Comparison of ENCODE assay signal across 8 mouse cellular contexts in the genomic region with DNA sequence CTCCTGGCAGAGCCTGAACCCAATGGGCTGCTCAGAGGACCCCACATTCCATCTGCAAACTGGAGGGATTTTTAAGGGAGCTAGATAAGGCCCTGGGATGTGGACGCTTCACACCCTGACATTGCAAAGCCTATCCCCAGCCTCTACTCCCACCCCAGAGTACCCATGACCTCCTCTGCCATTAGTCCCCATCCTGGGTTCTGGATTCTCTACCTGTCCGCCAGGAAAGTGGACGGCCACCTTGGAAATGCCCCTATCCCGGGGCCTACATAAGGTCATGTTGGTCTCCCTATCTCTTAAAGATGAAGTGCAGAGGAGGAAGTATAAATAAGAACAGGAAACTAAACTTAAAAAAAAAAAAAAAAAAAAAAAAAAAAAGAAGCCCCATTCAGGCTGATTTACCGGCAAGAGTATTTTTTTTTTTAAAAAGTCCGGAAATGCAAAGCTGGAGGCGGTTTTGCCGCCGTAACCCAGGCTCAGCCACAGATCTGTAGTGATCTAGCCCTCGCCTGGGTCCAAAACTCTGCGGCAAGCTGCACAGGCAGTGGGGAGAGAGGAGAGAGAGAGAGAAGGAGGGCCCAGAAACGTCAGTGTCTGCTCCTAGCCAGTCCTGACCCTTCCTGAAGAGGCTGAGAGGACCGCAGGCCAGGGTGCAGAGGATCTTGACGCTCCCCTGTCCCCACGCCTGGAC. TPM values are rescaled to one million over a fixed set of nuclear protein-coding genes. Genes with fewer than 3 reads are reported as not detected.
A peak's percentile ranks its signal among the peaks of the same experiment; 100 is the strongest.
DNase-seq lines count a peak whose midpoint lies in the region; ATAC-seq and TF ChIP-seq lines count a peak whose summit lies in the region.

No protein-coding gene starts in this region.

- H3K9ac ChIP-seq in heart, embryonic 11.5 days (ENCODE audit: low read depth, low read length), result peak overlapping the region; percentile 58
- peak overlapping the region; percentile 40 for H3K9ac ChIP-seq in hindbrain, embryonic 14.5 days
- H3K9ac ChIP-seq in lung, embryonic 16.5 days (ENCODE audit: low read length), result peak overlapping the region; percentile 40

- 10% methylated on average over 15 of the region's 15 CpGs for WGBS in heart, embryonic 11.5 days (ENCODE audit: insufficient replicate concordance)
- 24% methylated on average over 15 of the region's 15 CpGs for WGBS in hindbrain, embryonic 14.5 days
- WGBS in lung, embryonic 16.5 days, result 19% methylated on average over 15 of the region's 15 CpGs
- WGBS in small intestine, adult 2 months, result 28% methylated on average over 15 of the region's 15 CpGs

- no peak overlapping the region for H3K27ac ChIP-seq in heart, embryonic 11.5 days (ENCODE audit: low read depth, low read length)
- H3K27ac ChIP-seq in cortical plate, adult 2 months (ENCODE audit: insufficient read depth, low read length), result no peak overlapping the region
- H3K27ac ChIP-seq in hindbrain, embryonic 14.5 days, result no peak overlapping the region
- no peak overlapping the region for H3K27ac ChIP-seq in lung, embryonic 16.5 days (ENCODE audit: low read length)
- H3K27ac ChIP-seq in small intestine, adult 2 months (ENCODE audit: insufficient read depth, low read depth, low read length), result peak overlapping the region; percentile 79

- TF ChIP-seq CTCF in cortical plate, adult 2 months (IDR thresholded peaks at IDR 0.05; ENCODE audit: extremely low read depth, insufficient read depth, low read length), result no peak
- TF ChIP-seq CTCF in small intestine, adult 2 months (IDR thresholded peaks at IDR 0.05; ENCODE audit: extremely low read depth, insufficient read length, insufficient replicate concordance, low read depth, low read length), result no peak

- no peak for DNase-seq in heart, postnatal 36 days
- DNase-seq in hindbrain, embryonic 14.5 days (ENCODE audit: low spot score), result no peak
- DNase-seq in c-Kit-positive CD71-positive TER-119-positive erythroid progenitor cells, embryonic 14.5 days (ENCODE audit: low spot score), result no peak
- DNase-seq in Muller cell, postnatal 12 days (ENCODE audit: inconsistent ontology term), result no peak

- peak overlapping the region; percentile 71 for H3K4me2 ChIP-seq in heart, embryonic 11.5 days
- H3K4me2 ChIP-seq in hindbrain, embryonic 14.5 days (replicated peaks), result peak overlapping the region; percentile 56
- H3K4me2 ChIP-seq in lung, embryonic 16.5 days (ENCODE audit: low read depth, low read length), result peak overlapping the region; percentile 73

- ATAC-seq in heart, embryonic 11.5 days (replicated peaks; ENCODE audit: insufficient number of reproducible peaks, low FRiP score, low TSS enrichment), result 0 out of 2 replicates have a peak, but pooled peaks have one; percentile 8
- no peak for ATAC-seq in hindbrain, embryonic 14.5 days (ENCODE audit: low FRiP score)
- peak; percentile 41 for ATAC-seq in lung, embryonic 16.5 days (ENCODE audit: low read depth)

- peak overlapping the region; percentile 41 for H3K4me3 ChIP-seq in heart, embryonic 11.5 days (ENCODE audit: low read depth, low read length)
- H3K4me3 ChIP-seq in cortical plate, adult 2 months (ENCODE audit: insufficient read depth, low read length), result peak overlapping the region; percentile 4; the same call in 1 of the 2 replicates
- H3K4me3 ChIP-seq in hindbrain, embryonic 14.5 days (replicated peaks; ENCODE audit: low read length), result peak overlapping the region; percentile 31
- peak overlapping the region; percentile 47 for H3K4me3 ChIP-seq in lung, embryonic 16.5 days (ENCODE audit: low read length)
- peak overlapping the region; percentile 75 for H3K4me3 ChIP-seq in small intestine, adult 2 months (ENCODE audit: low read depth, low read length)

- TF ChIP-seq POLR2A in cortical plate, adult 2 months (IDR thresholded peaks at IDR 0.05; ENCODE audit: extremely low read depth, insufficient read depth, low read length), result no peak
- TF ChIP-seq POLR2A in small intestine, adult 2 months (IDR thresholded peaks at IDR 0.05; ENCODE audit: low read depth, low read length), result peak; percentile 25; the same call in 1 of the 2 replicates

- intact Hi-C loops in heart, postnatal 36 days (cut with DNase I), result no loop called here

- H3K4me1 ChIP-seq in heart, embryonic 11.5 days (ENCODE audit: control insufficient read depth, insufficient read depth, low read length), result peaks cover 24% of the 10 kb centered on the region
- no peaks in the 10 kb centered on the region for H3K4me1 ChIP-seq in cortical plate, adult 2 months (ENCODE audit: control insufficient read depth, insufficient read depth, low read length)
- 0 out of 2 replicates have a peak, but pooled peaks cover 17% of the 10 kb centered on the region for H3K4me1 ChIP-seq in hindbrain, embryonic 14.5 days (replicated peaks; ENCODE audit: control insufficient read depth, insufficient read depth, low read length)
- no peaks in the 10 kb centered on the region; the same call in 1 of the 2 replicates for H3K4me1 ChIP-seq in lung, embryonic 16.5 days (replicated peaks; ENCODE audit: control insufficient read depth, insufficient read depth, low read length)
- peaks cover 9% of the 10 kb centered on the region for H3K4me1 ChIP-seq in small intestine, adult 2 months (ENCODE audit: control insufficient read depth, insufficient read depth, insufficient read length, low read length)

- no peaks in the 10 kb centered on the region for H3K36me3 ChIP-seq in heart, embryonic 11.5 days (ENCODE audit: control insufficient read depth, insufficient read depth, low read length)
- no peaks in the 10 kb centered on the region for H3K36me3 ChIP-seq in hindbrain, embryonic 14.5 days (replicated peaks; ENCODE audit: control insufficient read depth, insufficient read depth)
- H3K36me3 ChIP-seq in lung, embryonic 16.5 days (ENCODE audit: control insufficient read depth, insufficient read depth, low read length), result no peaks in the 10 kb centered on the region
- H3K36me3 ChIP-seq in small intestine, adult 2 months (ENCODE audit: control insufficient read depth, insufficient read depth, low read length), result no peaks in the 10 kb centered on the region

- H3K27me3 ChIP-seq in heart, embryonic 11.5 days (ENCODE audit: control insufficient read depth, insufficient read depth, low read length), result peaks cover 17% of the 10 kb centered on the region
- peaks cover 19% of the 10 kb centered on the region for H3K27me3 ChIP-seq in hindbrain, embryonic 14.5 days (ENCODE audit: control insufficient read depth, insufficient read depth, low read length)
- no peaks in the 10 kb centered on the region for H3K27me3 ChIP-seq in lung, embryonic 16.5 days (ENCODE audit: control insufficient read depth, insufficient read depth, low read depth, low read length)
- H3K27me3 ChIP-seq in small intestine, adult 2 months (ENCODE audit: control insufficient read depth, insufficient read depth, low read length), result no peaks in the 10 kb centered on the region

- no peaks in the 10 kb centered on the region for H3K9me3 ChIP-seq in heart, embryonic 11.5 days (replicated peaks; ENCODE audit: control insufficient read depth, low read length)
- H3K9me3 ChIP-seq in hindbrain, embryonic 14.5 days (ENCODE audit: control insufficient read depth, low read length), result no peaks in the 10 kb centered on the region
- no peaks in the 10 kb centered on the region for H3K9me3 ChIP-seq in lung, embryonic 16.5 days (ENCODE audit: control insufficient read depth, low read length)

RNA-seq across cellular contexts. Expression of a gene that starts 4.7 kb away (rescaled TPM):
- polyA plus RNA-seq in heart, embryonic 11.5 days (2014; fragmentation: Nextera tagmentation; extraction: Ambion mirVana), result 2.3 and 3.2 TPM in 2 replicates
- 1 to 10 TPM; 4.3 to 5.9 TPM for total RNA-seq in heart, postnatal 36 days (2021)
- polyA plus RNA-seq in cortical plate, adult 2 months (2012; rRNA removed), result 13.2 and 15.7 TPM in 2 replicates
- polyA plus RNA-seq in hindbrain, embryonic 14.5 days (2014; fragmentation: Nextera tagmentation; extraction: Ambion mirVana), result 15.3 and 16.5 TPM in 2 replicates
- 5.7 and 5.9 TPM in 2 replicates for polyA plus RNA-seq in lung, embryonic 16.5 days (2015; fragmentation: Nextera tagmentation; extraction: Ambion mirVana)
- 7.0 and 11.7 TPM in 2 replicates for polyA plus RNA-seq in small intestine, adult 2 months (2012; rRNA removed)

RNA-seq across cellular contexts. Expression of a gene that starts 40.2 kb away (rescaled TPM):
- 25.5 and 32.5 TPM in 2 replicates for polyA plus RNA-seq in heart, embryonic 11.5 days (2014; fragmentation: Nextera tagmentation; extraction: Ambion mirVana)
- 10 to 100 TPM; 87.7 to 90.5 TPM for total RNA-seq in heart, postnatal 36 days (2021)
- polyA plus RNA-seq in cortical plate, adult 2 months (2012; rRNA removed), result 75.0 and 75.9 TPM in 2 replicates
- 29.9 and 31.9 TPM in 2 replicates for polyA plus RNA-seq in hindbrain, embryonic 14.5 days (2014; fragmentation: Nextera tagmentation; extraction: Ambion mirVana)
- 22.1 and 26.0 TPM in 2 replicates for polyA plus RNA-seq in lung, embryonic 16.5 days (2015; fragmentation: Nextera tagmentation; extraction: Ambion mirVana)
- 14.5 and 19.7 TPM in 2 replicates for polyA plus RNA-seq in small intestine, adult 2 months (2012; rRNA removed)

Comparison
In these comparisons a context has a peak if more than half of its experiments do, and no peak if none do; other contexts are left out.
1. H3K4me3 ChIP-seq: peak in every context shown above with its lines; median percentile 75 in small intestine, adult 2 months; 47 in lung, embryonic 16.5 days; 41 in heart, embryonic 11.5 days; 31 in hindbrain, embryonic 14.5 days; 4 in cortical plate, adult 2 months.